Mouse (Mus musculus): ENCODE results near the gene Hba-a2. TPM values are rescaled to one million over a fixed set of nuclear protein-coding genes. Genes with fewer than 3 reads are reported as not detected.
A peak's percentile ranks its signal among the peaks of the same experiment; 100 is the strongest.

The Hba-a2 gene
- polyA plus RNA-seq, 1 experiment from 2014 or later, result 5,488 TPM

DNA sequence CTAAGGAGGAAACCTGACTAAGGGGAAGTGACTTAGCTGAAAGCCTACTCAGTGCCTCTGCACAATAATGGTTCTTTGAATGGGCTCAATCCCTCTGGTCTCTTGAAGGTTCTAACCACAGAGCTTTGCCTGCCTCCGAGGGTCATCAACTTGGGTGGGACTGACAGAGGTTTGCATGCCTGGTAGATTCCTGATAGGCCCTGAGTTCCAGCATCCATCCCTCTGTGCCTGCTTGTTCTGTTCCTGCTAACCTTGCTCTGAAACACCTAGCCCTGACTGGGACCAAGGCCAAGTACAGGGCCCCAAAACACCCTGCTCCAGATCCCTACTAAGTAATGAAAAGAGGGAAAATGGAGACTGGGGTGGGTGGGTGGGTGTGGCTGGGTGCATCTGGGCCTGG lies 7.2 kb downstream of the Hba-a2 start:
- WGBS, result 88% methylated on average over 1 of the region's 1 CpGs

GRCm38 (mm10) chr11:32307006-32307405 lies 10.7 kb downstream of the Hba-a2 start:
- no peaks in the 10 kb centered on the region for H3K9me3 ChIP-seq (ENCODE audit: control insufficient read depth, low read length)
- ATAC-seq, result no peak

More for the DNA sequence above, 7.2 kb downstream of the Hba-a2 start:
- Histone ChIP-seq H3K9me3 (ENCODE audit: control insufficient read depth, low read length) (no peaks in the 10 kb centered on the region), H3K27ac (ENCODE audit: low read length) (no peak overlapping the region), H3K9ac (replicated peaks; ENCODE audit: low read depth, low read length) (no peak overlapping the region), H3K36me3 (ENCODE audit: control insufficient read depth, insufficient read depth) (no peaks in the 10 kb centered on the region), H3K4me1 (replicated peaks; ENCODE audit: control insufficient read depth, insufficient read depth, low read length) (peaks cover 4% of the 10 kb centered on the region), H3K4me2 (ENCODE audit: low read length) (no peak overlapping the region), H3K4me3 (replicated peaks; ENCODE audit: low read length) (no peak overlapping the region), H3K27me3 (replicated peaks; ENCODE audit: control insufficient read depth, insufficient read depth, low read length) (no peaks in the 10 kb centered on the region)
- no peak for ATAC-seq

DNA sequence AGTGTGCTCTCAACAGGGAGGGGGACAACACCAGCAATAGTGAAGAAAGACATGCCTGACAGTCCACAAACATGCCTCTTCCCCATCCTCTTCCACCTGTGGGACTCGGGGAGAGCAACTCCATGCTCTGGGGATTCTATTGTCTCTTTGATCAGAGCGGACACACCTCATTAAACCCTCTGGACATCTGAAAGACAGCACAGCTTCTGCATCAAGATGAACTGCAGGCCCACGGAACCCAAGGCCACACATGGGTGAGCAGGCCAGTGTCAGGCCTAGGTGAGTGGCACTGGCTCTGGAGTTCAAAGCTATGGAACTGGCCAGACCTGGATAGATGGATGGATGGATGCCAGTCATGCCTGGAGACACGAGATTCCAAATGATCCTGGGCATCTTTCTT lies 13.2 kb downstream of the Hba-a2 start:
- no peak for ATAC-seq
- WGBS, result 49% methylated on average over 4 of the region's 4 CpGs
- no peaks in the 10 kb centered on the region for H3K36me3 ChIP-seq (ENCODE audit: control insufficient read depth, insufficient read depth)

More at GRCm38 (mm10) chr11:32307006-32307405, 10.7 kb downstream of the Hba-a2 start:
- Histone ChIP-seq H3K9ac (replicated peaks; ENCODE audit: low read depth, low read length) (no peak overlapping the region), H3K27me3 (replicated peaks; ENCODE audit: control insufficient read depth, insufficient read depth, low read length) (no peaks in the 10 kb centered on the region), H3K36me3 (ENCODE audit: control insufficient read depth, insufficient read depth) (no peaks in the 10 kb centered on the region), H3K4me1 (replicated peaks; ENCODE audit: control insufficient read depth, insufficient read depth, low read length) (peaks cover 4% of the 10 kb centered on the region), H3K4me3 (replicated peaks; ENCODE audit: low read length) (no peak overlapping the region), H3K27ac (ENCODE audit: low read length) (no peak overlapping the region), H3K4me2 (ENCODE audit: low read length) (no peak overlapping the region)
- 81% methylated on average over 1 of the region's 1 CpGs for WGBS

DNA sequence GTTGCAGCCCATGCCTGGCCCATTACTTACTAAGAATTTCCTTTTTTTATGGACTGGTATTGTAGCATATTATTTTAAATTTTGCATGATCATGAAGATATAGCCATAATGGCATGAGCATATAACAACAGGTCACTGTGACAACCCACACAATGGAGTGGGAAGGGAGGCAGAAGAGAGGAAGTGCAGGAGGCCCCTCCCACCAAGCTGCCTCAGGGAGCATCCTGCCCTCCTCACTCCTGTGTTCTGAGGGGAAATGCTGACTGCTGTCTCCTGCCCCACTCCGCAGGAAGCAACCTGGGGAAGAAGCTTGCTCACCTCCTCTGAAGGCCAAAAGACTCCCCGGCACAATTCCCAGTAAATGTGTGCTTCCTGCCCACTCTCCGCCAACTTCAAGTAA lies 13.6 kb downstream of the Hba-a2 start:
- Histone ChIP-seq H3K27me3 (replicated peaks; ENCODE audit: control insufficient read depth, insufficient read depth, low read length) (no peaks in the 10 kb centered on the region), H3K4me2 (ENCODE audit: low read length) (no peak overlapping the region), H3K36me3 (ENCODE audit: control insufficient read depth, insufficient read depth) (no peaks in the 10 kb centered on the region), H3K4me1 (replicated peaks; ENCODE audit: control insufficient read depth, insufficient read depth, low read length) (no peaks in the 10 kb centered on the region), H3K27ac (ENCODE audit: low read length) (no peak overlapping the region), H3K9ac (replicated peaks; ENCODE audit: low read depth, low read length) (no peak overlapping the region), H3K4me3 (replicated peaks; ENCODE audit: low read length) (no peak overlapping the region), H3K9me3 (ENCODE audit: control insufficient read depth, low read length) (no peaks in the 10 kb centered on the region)
- WGBS, result 84% methylated on average over 3 of the region's 3 CpGs
- no peak for ATAC-seq

More for the DNA sequence above, 13.2 kb downstream of the Hba-a2 start:
- Histone ChIP-seq H3K4me2 (ENCODE audit: low read length) (no peak overlapping the region), H3K4me1 (replicated peaks; ENCODE audit: control insufficient read depth, insufficient read depth, low read length) (no peaks in the 10 kb centered on the region), H3K27ac (ENCODE audit: low read length) (no peak overlapping the region), H3K4me3 (replicated peaks; ENCODE audit: low read length) (no peak overlapping the region), H3K9me3 (ENCODE audit: control insufficient read depth, low read length) (no peaks in the 10 kb centered on the region), H3K9ac (replicated peaks; ENCODE audit: low read depth, low read length) (no peak overlapping the region), H3K27me3 (replicated peaks; ENCODE audit: control insufficient read depth, insufficient read depth, low read length) (no peaks in the 10 kb centered on the region)

GRCm38 (mm10) chr11:32316009-32316408 lies 19.7 kb downstream of the Hba-a2 start:
- H3K9ac ChIP-seq (replicated peaks; ENCODE audit: low read depth, low read length), result no peak overlapping the region
- H3K4me2 ChIP-seq (ENCODE audit: low read length), result no peak overlapping the region
- no peak overlapping the region for H3K27ac ChIP-seq (ENCODE audit: low read length)
- no peaks in the 10 kb centered on the region for H3K36me3 ChIP-seq (ENCODE audit: control insufficient read depth, insufficient read depth)
- no peak for ATAC-seq
- no peaks in the 10 kb centered on the region for H3K9me3 ChIP-seq (ENCODE audit: control insufficient read depth, low read length)
- H3K27me3 ChIP-seq (replicated peaks; ENCODE audit: control insufficient read depth, insufficient read depth, low read length), result no peaks in the 10 kb centered on the region
- no peaks in the 10 kb centered on the region for H3K4me1 ChIP-seq (replicated peaks; ENCODE audit: control insufficient read depth, insufficient read depth, low read length)
- 89% methylated on average over 3 of the region's 3 CpGs for WGBS
- no peak overlapping the region for H3K4me3 ChIP-seq (replicated peaks; ENCODE audit: low read length)

DNA sequence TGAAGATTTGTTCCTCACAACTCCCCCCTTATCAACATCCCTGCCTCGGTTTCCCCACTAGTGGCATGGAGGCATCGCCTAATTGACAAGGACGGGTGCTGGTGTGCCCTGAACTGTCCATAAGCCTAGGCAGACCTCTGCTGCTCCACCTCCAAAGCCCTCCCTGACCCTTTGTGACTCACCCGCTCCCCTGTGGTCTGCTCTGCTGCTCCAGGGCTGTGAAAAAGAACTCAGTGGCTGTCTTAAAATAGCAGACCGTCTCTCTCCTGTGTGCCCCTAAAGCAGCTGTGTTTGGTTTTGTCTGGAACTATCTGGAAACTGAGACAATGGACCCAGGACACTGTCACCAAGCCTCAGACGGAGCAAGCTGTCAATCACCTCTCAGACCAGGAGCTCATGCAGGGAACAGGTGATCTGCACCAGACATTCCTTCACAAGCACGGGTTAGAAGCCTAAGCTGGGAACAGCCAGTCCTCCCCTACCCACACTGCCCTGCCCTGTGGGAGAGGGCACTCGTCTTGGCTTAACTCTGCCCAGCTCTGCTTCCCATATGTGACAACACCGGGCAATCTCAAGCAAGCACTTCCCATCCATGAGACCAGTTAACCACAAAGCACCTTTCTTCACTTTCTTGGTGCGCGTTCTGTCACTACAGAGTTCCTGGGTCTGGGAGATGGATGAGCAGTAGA lies 24.4 kb downstream of the Hba-a2 start:
- H3K27me3 ChIP-seq (replicated peaks; ENCODE audit: control insufficient read depth, insufficient read depth, low read length), result no peaks in the 10 kb centered on the region
- no peak for ATAC-seq
- H3K4me3 ChIP-seq (replicated peaks; ENCODE audit: low read length), result no peak overlapping the region
- no peak overlapping the region for H3K4me2 ChIP-seq (ENCODE audit: low read length)
- WGBS, result 71% methylated on average over 11 of the region's 11 CpGs
- H3K36me3 ChIP-seq (ENCODE audit: control insufficient read depth, insufficient read depth), result no peaks in the 10 kb centered on the region
- no peak overlapping the region for H3K9ac ChIP-seq (replicated peaks; ENCODE audit: low read depth, low read length)
- 0 out of 2 replicates have a peak, but pooled peaks cover 2% of the 10 kb centered on the region for H3K4me1 ChIP-seq (replicated peaks; ENCODE audit: control insufficient read depth, insufficient read depth, low read length)
- H3K9me3 ChIP-seq (ENCODE audit: control insufficient read depth, low read length), result no peaks in the 10 kb centered on the region
- no peak overlapping the region for H3K27ac ChIP-seq (ENCODE audit: low read length)

DNA sequence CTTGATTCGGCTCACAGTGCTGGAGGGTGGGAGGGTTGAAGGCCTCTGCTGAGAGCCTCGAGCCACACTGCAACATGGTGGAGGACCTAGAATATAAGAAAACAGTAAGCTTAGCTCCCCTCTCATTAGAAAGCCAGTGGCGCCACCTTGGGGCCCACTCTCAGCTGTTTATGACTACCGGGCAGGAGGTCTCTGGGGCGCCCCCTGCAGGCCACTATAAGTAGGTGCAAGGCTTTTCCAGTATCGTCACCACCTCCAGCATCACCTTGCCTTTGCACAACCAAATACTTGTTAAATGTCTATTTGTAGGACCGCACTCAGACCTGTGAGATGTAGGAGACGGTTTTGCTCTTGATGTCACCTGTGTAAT lies 24.9 kb downstream of the Hba-a2 start:
- Histone ChIP-seq H3K4me1 (replicated peaks; ENCODE audit: control insufficient read depth, insufficient read depth, low read length) (0 out of 2 replicates have a peak, but pooled peaks cover 2% of the 10 kb centered on the region), H3K27ac (ENCODE audit: low read length) (no peak overlapping the region), H3K4me3 (replicated peaks; ENCODE audit: low read length) (no peak overlapping the region), H3K36me3 (ENCODE audit: control insufficient read depth, insufficient read depth) (no peaks in the 10 kb centered on the region), H3K27me3 (replicated peaks; ENCODE audit: control insufficient read depth, insufficient read depth, low read length) (no peaks in the 10 kb centered on the region), H3K4me2 (ENCODE audit: low read length) (no peak overlapping the region), H3K9me3 (ENCODE audit: control insufficient read depth, low read length) (no peaks in the 10 kb centered on the region), H3K9ac (replicated peaks; ENCODE audit: low read depth, low read length) (no peak overlapping the region)
- 45% methylated on average over 8 of the region's 8 CpGs for WGBS
- no peak for ATAC-seq

DNA sequence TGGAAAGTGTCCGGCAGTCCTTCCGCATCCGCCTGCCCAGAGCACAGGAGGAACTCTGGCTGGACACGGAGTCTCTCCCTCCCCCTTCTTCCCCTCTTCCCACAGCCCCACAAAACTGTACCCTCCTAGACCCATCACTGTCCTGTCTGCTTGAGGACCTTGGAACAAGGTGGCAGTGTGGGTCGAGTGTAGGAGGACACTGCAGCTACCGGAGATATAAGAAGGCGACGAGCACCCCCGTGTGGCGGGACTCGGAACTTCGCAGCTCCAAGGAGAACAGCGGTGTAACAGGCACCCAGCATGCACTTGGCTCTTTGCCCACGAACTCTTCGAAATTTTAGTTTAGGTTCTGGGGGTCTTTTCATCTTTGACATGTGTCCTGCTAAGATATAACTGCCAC lies 28.3 kb downstream of the Hba-a2 start:
- Histone ChIP-seq H3K4me3 (replicated peaks; ENCODE audit: low read length) (no peak overlapping the region), H3K27me3 (replicated peaks; ENCODE audit: control insufficient read depth, insufficient read depth, low read length) (no peaks in the 10 kb centered on the region), H3K9me3 (ENCODE audit: control insufficient read depth, low read length) (no peaks in the 10 kb centered on the region), H3K27ac (ENCODE audit: low read length) (no peak overlapping the region), H3K9ac (replicated peaks; ENCODE audit: low read depth, low read length) (no peak overlapping the region), H3K36me3 (ENCODE audit: control insufficient read depth, insufficient read depth) (no peaks in the 10 kb centered on the region), H3K4me1 (replicated peaks; ENCODE audit: control insufficient read depth, insufficient read depth, low read length) (0 out of 2 replicates have a peak, but pooled peaks cover 2% of the 10 kb centered on the region), H3K4me2 (ENCODE audit: low read length) (peak overlapping the region; percentile 16; the same call in 1 of the 2 replicates)
- peak; percentile 87 for ATAC-seq
- WGBS, result 14% methylated on average over 15 of the region's 15 CpGs

GRCm38 (mm10) chr11:32331075-32331474 lies 34.8 kb downstream of the Hba-a2 start:
- H3K36me3 ChIP-seq (ENCODE audit: control insufficient read depth, insufficient read depth), result no peaks in the 10 kb centered on the region
- H3K9me3 ChIP-seq (ENCODE audit: control insufficient read depth, low read length), result no peaks in the 10 kb centered on the region
- no peak overlapping the region for H3K4me2 ChIP-seq (ENCODE audit: low read length)
- 0 out of 2 replicates have a peak, but pooled peaks have one; percentile 31 for ATAC-seq
- no peak overlapping the region for H3K9ac ChIP-seq (replicated peaks; ENCODE audit: low read depth, low read length)
- H3K27me3 ChIP-seq (replicated peaks; ENCODE audit: control insufficient read depth, insufficient read depth, low read length), result no peaks in the 10 kb centered on the region
- no peak overlapping the region for H3K4me3 ChIP-seq (replicated peaks; ENCODE audit: low read length)
- no peak overlapping the region for H3K27ac ChIP-seq (ENCODE audit: low read length)
- 37% methylated on average over 6 of the region's 6 CpGs for WGBS
- H3K4me1 ChIP-seq (replicated peaks; ENCODE audit: control insufficient read depth, insufficient read depth, low read length), result peaks cover 9% of the 10 kb centered on the region
